Mouse (Mus musculus): ENCODE results near the gene Rnase11. TPM values are rescaled to one million over a fixed set of nuclear protein-coding genes. Genes with fewer than 3 reads are reported as not detected.

Rnase11 gene
- total RNA-seq, 2 experiments from 2014 or later = not detected

- no peak for DNase-seq
These were observed 41.2 kb downstream of the Rnase11 start for GRCm38 (mm10) chr14:51008781-51009180.

GRCm38 (mm10) chr14:51007914-51008713, 41.8 kb downstream of the Rnase11 start:
- peak; percentile 69 for DNase-seq

GRCm38 (mm10) chr14:51007152-51007801, 42.7 kb downstream of the Rnase11 start, which contains the start of gene Rnase10:
Gene Rnase10, plus strand, starts transcription at chr14:51007751.
- DNase-seq = no peak

Other genes with a start within 250 kb of the Rnase11 start
- gene Ccnb1ip1, start 242.4 kb downstream of the Rnase11 start, total RNA-seq (2021) = not detected
- 1 to 10 TPM; 7.5 to 8.5 TPM for gene Parp2, start 242.3 kb downstream of the Rnase11 start, total RNA-seq (2021)
- 10 to 100 TPM in 1 of 2 experiments, 1 to 10 TPM in 1; 8.3 to 10.2 TPM for gene Tep1, start 179.6 kb downstream of the Rnase11 start, total RNA-seq (2021)
- 100 to 1,000 TPM in 1 of 2 experiments, 10 to 100 TPM in 1; 97.0 to 105 TPM for gene Klhl33, start 152.7 kb downstream of the Rnase11 start, total RNA-seq (2021)
- gene Osgep, start 125.3 kb downstream of the Rnase11 start, total RNA-seq (2021) = 10 to 100 TPM; 40.1 to 41.8 TPM
- gene Apex1, start 125.2 kb downstream of the Rnase11 start, total RNA-seq (2021) = 10 to 100 TPM; 23.7 to 24.8 TPM
- 10 to 100 TPM; 12.9 to 14.6 TPM for gene Pip4p1, start 119.3 kb downstream of the Rnase11 start, total RNA-seq (2021)
- gene Pnp, start 119.1 kb downstream of the Rnase11 start, total RNA-seq (2021) = 1 to 10 TPM; 4.4 to 8.7 TPM
- gene Gm49342, start 105.6 kb downstream of the Rnase11 start, total RNA-seq (2021) = 1 to 10 TPM; 1.6 to 1.9 TPM
- under 1 TPM; 0.46 to 0.49 TPM for gene Pnp2, start 94.2 kb downstream of the Rnase11 start, total RNA-seq (2021)
- gene Rnase10, start 42.4 kb downstream of the Rnase11 start, total RNA-seq (2021) = not detected
- gene Rnase9, start 8.3 kb downstream of the Rnase11 start, total RNA-seq (2021) = not detected
- gene Rnase12, start 7.5 kb upstream of the Rnase11 start, total RNA-seq (2021) = not detected
- not detected for gene Olfr750, start 24.3 kb upstream of the Rnase11 start, total RNA-seq (2021)
- gene Rnase4, start 40.9 kb upstream of the Rnase11 start, total RNA-seq (2021) = 10 to 100 TPM; 30.5 to 40.6 TPM
- gene Ang, start 41.0 kb upstream of the Rnase11 start, total RNA-seq (2021) = 1 to 10 TPM; 1.6 to 4.2 TPM
- not detected for gene Eddm3b, start 64.3 kb upstream of the Rnase11 start, total RNA-seq (2021)
- not detected for gene Rnase6, start 73.7 kb upstream of the Rnase11 start, total RNA-seq (2021)
- not detected for gene Rnase1, start 96.6 kb upstream of the Rnase11 start, total RNA-seq (2021)
- not detected for gene Rnase2b, start 112.1 kb upstream of the Rnase11 start, total RNA-seq (2021)
- not detected for gene Ang2, start 149.0 kb upstream of the Rnase11 start, total RNA-seq (2021)
- gene Ear14, start 153.2 kb upstream of the Rnase11 start, total RNA-seq (2021) = not detected
- gene Rnase2a, start 205.9 kb upstream of the Rnase11 start, total RNA-seq (2021) = 1 to 10 TPM in 1 of 2 experiments, under 1 TPM in 1; 0.43 to 4.2 TPM